ENCODE assay signal across 21 mouse cellular contexts in the genomic region with DNA sequence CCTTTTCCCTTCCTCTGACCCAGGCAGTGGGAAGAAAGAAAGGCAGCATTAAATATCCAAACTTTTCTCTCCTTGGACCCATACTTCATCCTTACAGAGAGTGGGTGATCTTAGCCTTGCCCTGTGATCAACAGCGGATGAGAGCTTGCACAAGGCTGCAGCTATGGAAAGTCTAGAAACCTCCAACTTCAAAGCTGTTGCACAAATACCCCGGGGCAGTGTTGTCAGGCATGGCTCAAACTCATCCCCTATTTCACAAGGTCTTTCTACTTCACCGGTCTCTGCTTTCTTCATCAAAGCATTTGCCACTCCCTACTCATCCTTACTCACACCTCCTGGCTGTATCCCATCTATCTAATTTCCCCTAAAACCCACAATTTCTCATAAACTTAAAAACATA. TPM values are rescaled to one million over a fixed set of nuclear protein-coding genes. Genes with fewer than 3 reads are reported as not detected.
"Had no signal": no experiment of that assay in that cellular context is flagged by ENCODE, and none has a peak within 500 bp of the region (broad histone marks: within the 10 kb centered on the region; RNA-seq: fewer than 3 reads in every experiment).

No protein-coding gene starts in this region.

- DNase-seq: lung, adult 18-20 months; lung, embryonic 14.5 days; lung, postnatal 10 days; lung, postnatal 4 days; midbrain, embryonic 14.5 days; right cerebral cortex, postnatal 14 days; thymus, adult 2 months; thymus, postnatal 25 days; thymus, postnatal 4 days had no signal

- H3K36me3 ChIP-seq: midbrain, embryonic 10.5 days; midbrain, embryonic 12.5 days; neural tube, embryonic 12.5 days; stomach, embryonic 15.5 days had no signal

- H3K4me2 ChIP-seq: lung, embryonic 14.5 days; midbrain, embryonic 12.5 days; neural tube, embryonic 12.5 days; stomach, embryonic 15.5 days had no signal

- H3K27ac ChIP-seq: midbrain, embryonic 10.5 days; midbrain, embryonic 12.5 days; neural tube, embryonic 12.5 days; stomach, embryonic 15.5 days; stomach, postnatal 0 days had no signal

- ATAC-seq: midbrain, embryonic 16.5 days had no signal

- H3K9me3 ChIP-seq: midbrain, embryonic 10.5 days; neural tube, embryonic 12.5 days; stomach, embryonic 15.5 days had no signal

- H3K4me3 ChIP-seq: midbrain, embryonic 10.5 days; midbrain, embryonic 12.5 days; neural tube, embryonic 12.5 days; stomach, embryonic 15.5 days had no signal

- H3K9ac ChIP-seq: lung, embryonic 14.5 days; midbrain, embryonic 12.5 days; neural tube, embryonic 12.5 days; stomach, embryonic 15.5 days had no signal

- H3K4me1 ChIP-seq: neural tube, embryonic 12.5 days; stomach, embryonic 15.5 days had no signal

- H3K27me3 ChIP-seq: neural tube, embryonic 12.5 days; stomach, embryonic 15.5 days had no signal

RNA-seq across cellular contexts. Expression of gene Stfa3, which starts 10.2 kb away (rescaled TPM):
- total RNA-seq: megakaryocyte-erythroid progenitor cell, adult 5-6 weeks had no signal
- polyA plus RNA-seq: lung, embryonic 14.5 days; midbrain, embryonic 10.5 days; midbrain, embryonic 14.5 days; neural tube, embryonic 14.5 days; spleen, adult 2 months; testis, adult 2 months; thymus, adult 2 months had no signal

RNA-seq across cellular contexts. Expression of gene Stfa2, which starts 57.2 kb away (rescaled TPM):
- total RNA-seq: megakaryocyte-erythroid progenitor cell, adult 5-6 weeks; neutrophil, adult 5-6 weeks had no signal
- polyA plus RNA-seq: lung, embryonic 14.5 days; midbrain, embryonic 10.5 days; midbrain, embryonic 12.5 days; midbrain, embryonic 14.5 days; midbrain, embryonic 16.5 days; neural tube, embryonic 14.5 days; spleen, adult 2 months; testis, adult 2 months; thymus, adult 2 months; urinary bladder, adult 2 months had no signal
